Mouse (Mus musculus): ENCODE measurements around the gene Tead3.

The Tead3 gene

GRCm38 (mm10) chr17:28350466-28351352 lies at the start of gene Tead3:
TSS of gene Tead3 (minus strand) at chr17:28350817.
- DNase-seq (ENCODE audit: low spot score) = no peak

- DNase-seq (ENCODE audit: low spot score) = no peak
These were observed 44.4 kb upstream of the Tead3 start for GRCm38 (mm10) chr17:28394994-28395393.

GRCm38 (mm10) chr17:28394051-28394765 lies 43.6 kb upstream of the Tead3 start:
- no peak for DNase-seq (ENCODE audit: low spot score)

- no peak for DNase-seq (ENCODE audit: low spot score)
These were observed 41.2 kb upstream of the Tead3 start for GRCm38 (mm10) chr17:28391568-28392432.

GRCm38 (mm10) chr17:28388534-28388933 lies 37.9 kb upstream of the Tead3 start:
- DNase-seq (ENCODE audit: low spot score) = no peak

- peak; percentile 57 for DNase-seq (ENCODE audit: low spot score)
These were observed 35.7 kb upstream of the Tead3 start for GRCm38 (mm10) chr17:28386150-28386905.

GRCm38 (mm10) chr17:28384298-28384697 lies 33.7 kb upstream of the Tead3 start:
- peak; percentile 45 for DNase-seq (ENCODE audit: low spot score)

- DNase-seq (ENCODE audit: low spot score) = no peak
These were observed 29.6 kb upstream of the Tead3 start for GRCm38 (mm10) chr17:28380255-28380654.

- no peak for DNase-seq (ENCODE audit: low spot score)
These were observed 25.0 kb upstream of the Tead3 start for GRCm38 (mm10) chr17:28375592-28376061.

GRCm38 (mm10) chr17:28374494-28374893 lies 23.9 kb upstream of the Tead3 start:
- no peak for DNase-seq (ENCODE audit: low spot score)

- DNase-seq (ENCODE audit: low spot score) = peak; percentile 57
These were observed 23.2 kb upstream of the Tead3 start for GRCm38 (mm10) chr17:28373821-28374220.

- no peak for DNase-seq (ENCODE audit: low spot score)
These were observed 21.3 kb upstream of the Tead3 start for GRCm38 (mm10) chr17:28371941-28372340.

- DNase-seq (ENCODE audit: low spot score) = no peak
These were observed 20.7 kb upstream of the Tead3 start for GRCm38 (mm10) chr17:28371286-28371685.

GRCm38 (mm10) chr17:28369056-28369455 lies 18.4 kb upstream of the Tead3 start:
- no peak for DNase-seq (ENCODE audit: low spot score)

GRCm38 (mm10) chr17:28368449-28368848 lies 17.8 kb upstream of the Tead3 start:
- DNase-seq (ENCODE audit: low spot score) = peak; percentile 62

GRCm38 (mm10) chr17:28365122-28365521 lies 14.5 kb upstream of the Tead3 start, which contains the start of gene Tulp1:
TSS of gene Tulp1 (minus strand) at chr17:28365222.
- no peak for DNase-seq (ENCODE audit: low spot score)

GRCm38 (mm10) chr17:28363507-28363906 lies 12.9 kb upstream of the Tead3 start:
- DNase-seq (ENCODE audit: low spot score) = no peak

GRCm38 (mm10) chr17:28362653-28363292 lies 12.2 kb upstream of the Tead3 start:
- no peak for DNase-seq (ENCODE audit: low spot score)

- no peak for DNase-seq (ENCODE audit: low spot score)
These were observed 11.5 kb upstream of the Tead3 start for GRCm38 (mm10) chr17:28361921-28362652.
